Mouse (Mus musculus): ENCODE measurements around the gene Tra2b.
A peak's percentile ranks its signal among the peaks of the same experiment; 100 is the strongest.

DNA sequence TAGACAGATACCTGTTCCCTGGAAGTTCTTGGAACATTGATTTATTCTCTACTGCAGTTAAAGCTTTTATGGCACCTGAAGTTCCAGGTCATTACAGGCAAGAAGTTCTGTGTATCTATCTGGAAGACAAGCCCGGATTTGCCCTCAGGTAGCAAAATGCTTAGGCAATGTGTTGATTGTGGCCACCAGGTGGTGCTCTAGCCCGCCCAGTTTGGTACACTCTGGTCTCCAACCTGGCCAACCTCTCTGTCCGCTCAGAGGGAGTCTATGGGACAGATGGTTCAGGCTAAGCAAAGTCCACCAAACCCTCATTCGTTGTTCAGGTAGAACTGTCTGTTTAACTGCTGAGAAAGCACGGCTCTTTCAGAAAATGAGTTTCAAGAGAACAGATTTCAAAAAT is 36.8 kb upstream of the Tra2b start:
- TF ChIP-seq CTCF (IDR thresholded peaks at IDR 0.05; ENCODE audit: low read depth): peak; percentile 92
- TF ChIP-seq EP300 (optimal IDR thresholded peaks at IDR 0.05): no peak

All from stomach, postnatal 0 days (tissue).